Mouse (Mus musculus) monocyte, adult 2 months (primary cell): ENCODE results near the gene Mcfd2.
"Not testable (repeated sequence)": the region's sequence is repeated elsewhere in the genome, so short reads cannot be mapped to it uniquely, and the experiment has no call there.

ENCODE experiments used
- DNase-seq, 2 experiments: peaks; one replicate each; pipeline ENCODE4 v3.0.0; 2022; ENCODE audit warnings: low spot score in 2 of 2, low read depth in 1 of 2

Gene Mcfd2

GRCm38 (mm10) chr17:87265792-87266186 lies at the start of gene Mcfd2:
TSS of gene Mcfd2 (minus strand) at chr17:87265935.
- DNase-seq = peak; percentile 83 to 86

- DNase-seq = peak; percentile 75 to 78
Observed at GRCm38 (mm10) chr17:87315021-87315531, 49.3 kb upstream of the Mcfd2 start.

- no peak for DNase-seq
Observed at GRCm38 (mm10) chr17:87314530-87314946, 48.8 kb upstream of the Mcfd2 start.

DNA sequence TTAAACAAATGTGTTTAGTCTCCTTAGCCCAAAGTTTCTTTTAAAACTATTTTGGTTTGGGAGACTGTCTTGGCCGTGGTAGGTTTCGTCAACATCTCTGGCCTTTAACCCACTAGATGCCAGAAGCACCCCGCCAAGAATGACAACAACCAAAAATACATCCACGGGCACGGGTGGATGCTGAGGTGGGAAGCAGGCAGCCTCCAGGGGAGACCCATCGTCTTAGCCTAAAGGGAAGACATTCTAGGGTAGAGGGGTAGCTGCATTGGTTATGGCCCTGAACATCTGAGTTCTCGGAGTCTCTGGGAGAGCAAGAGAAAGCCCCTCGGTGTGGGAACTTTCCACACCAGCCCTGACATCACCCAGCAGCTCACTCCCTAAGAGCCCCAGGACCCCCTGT lies 48.4 kb upstream of the Mcfd2 start:
- DNase-seq = no peak

- no peak for DNase-seq
Observed at GRCm38 (mm10) chr17:87312924-87313870, 47.5 kb upstream of the Mcfd2 start.

GRCm38 (mm10) chr17:87312351-87312750 lies 46.6 kb upstream of the Mcfd2 start:
- DNase-seq = no peak

- no peak for DNase-seq
Observed at GRCm38 (mm10) chr17:87310497-87310896, 44.8 kb upstream of the Mcfd2 start.

GRCm38 (mm10) chr17:87309073-87309788 lies 43.5 kb upstream of the Mcfd2 start:
- DNase-seq = no peak

DNA sequence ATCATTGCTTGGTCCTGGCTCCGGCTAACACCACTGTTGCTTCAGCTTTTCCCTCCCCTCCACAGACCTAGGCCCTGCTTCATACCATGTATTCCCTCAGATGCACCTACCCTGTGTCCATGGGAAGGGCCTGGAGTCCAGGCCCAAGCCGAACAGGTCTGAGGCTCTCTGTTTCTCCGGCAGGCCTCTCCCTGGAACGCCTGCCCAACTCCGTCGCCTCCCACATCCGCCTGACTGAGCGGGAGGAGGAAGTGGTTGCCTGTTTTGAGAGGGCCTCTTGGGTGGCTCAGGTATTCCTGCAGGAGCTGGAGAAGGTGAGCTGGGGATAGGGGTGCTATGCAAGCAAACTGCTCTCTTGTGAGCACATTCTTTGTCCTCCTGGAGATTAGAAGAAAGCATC lies 41.0 kb upstream of the Mcfd2 start:
- DNase-seq = no peak

DNA sequence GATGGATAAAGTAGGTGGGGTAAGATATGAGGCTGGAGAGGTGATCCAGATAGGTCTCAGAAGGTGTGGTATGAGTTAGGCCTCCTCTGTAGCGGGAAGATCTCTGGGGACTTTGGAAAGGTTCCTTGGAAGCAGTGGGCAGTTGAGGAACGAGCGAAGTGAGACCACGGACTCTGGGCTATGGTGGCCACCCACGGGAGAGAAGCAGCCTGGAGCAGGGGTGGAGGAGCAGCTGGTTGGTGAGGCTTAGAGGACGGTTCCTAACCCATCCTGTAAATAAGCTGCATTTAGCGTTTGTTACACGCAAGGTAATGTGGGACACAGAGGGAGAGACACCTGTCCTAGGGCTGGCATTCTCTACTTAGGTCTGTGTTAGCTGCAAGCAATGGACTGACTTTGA lies 39.3 kb upstream of the Mcfd2 start:
- DNase-seq = no peak

- DNase-seq = peak; percentile 44 to 66
Observed at GRCm38 (mm10) chr17:87304151-87304894, 38.6 kb upstream of the Mcfd2 start.

GRCm38 (mm10) chr17:87302014-87302794 lies 36.5 kb upstream of the Mcfd2 start:
- DNase-seq = no peak

- peak; percentile 52 to 64 for DNase-seq
Observed at GRCm38 (mm10) chr17:87301607-87302006, 35.9 kb upstream of the Mcfd2 start.

DNA sequence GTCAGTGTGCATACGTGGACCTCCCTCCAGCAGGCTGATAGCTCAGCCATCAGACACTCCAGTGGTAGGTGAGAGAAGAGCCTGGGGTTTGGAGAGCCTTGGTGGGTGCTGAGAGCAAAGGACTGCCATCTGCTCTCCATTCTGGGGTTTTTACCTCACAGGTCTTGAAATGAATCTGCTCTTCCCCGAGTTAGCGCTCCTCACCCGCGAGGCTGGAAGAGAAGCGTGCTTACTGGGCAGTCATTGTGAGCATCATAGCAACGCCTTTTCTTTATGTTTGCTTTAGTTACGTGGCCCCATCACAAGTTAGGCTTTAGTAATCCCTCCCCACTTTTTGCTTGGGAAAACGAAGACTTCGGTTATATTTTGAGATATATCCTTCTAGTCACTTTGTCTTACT lies 34.6 kb upstream of the Mcfd2 start:
- DNase-seq = no peak

- DNase-seq = no peak
Observed at GRCm38 (mm10) chr17:87298944-87299343, 33.2 kb upstream of the Mcfd2 start.

DNA sequence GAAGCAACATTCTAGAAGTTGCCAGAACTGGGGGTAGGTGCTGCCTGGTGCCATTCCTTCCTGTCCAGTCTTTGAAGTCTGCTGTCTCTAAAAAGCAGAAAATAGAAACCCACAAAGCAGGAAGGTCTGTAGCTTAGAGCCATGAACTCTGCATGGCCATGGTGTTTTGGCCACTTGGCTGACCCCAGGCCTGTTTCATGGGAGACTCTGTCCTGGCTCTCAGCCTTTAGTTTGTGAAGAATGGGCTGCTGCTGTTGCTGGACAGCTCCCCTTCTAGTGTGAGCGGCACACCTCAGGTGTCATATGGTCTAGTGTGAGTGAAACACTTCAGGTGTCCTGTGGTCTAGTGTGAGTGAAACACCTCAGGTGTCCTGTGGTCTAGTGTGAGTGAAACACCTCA lies 31.0 kb upstream of the Mcfd2 start:
- not testable (repeated sequence) for DNase-seq

GRCm38 (mm10) chr17:87295738-87296137 lies 30.0 kb upstream of the Mcfd2 start:
- no peak for DNase-seq

GRCm38 (mm10) chr17:87293125-87293524 lies 27.4 kb upstream of the Mcfd2 start:
- peak in 1 of 2 experiments; percentile 38 for DNase-seq

DNA sequence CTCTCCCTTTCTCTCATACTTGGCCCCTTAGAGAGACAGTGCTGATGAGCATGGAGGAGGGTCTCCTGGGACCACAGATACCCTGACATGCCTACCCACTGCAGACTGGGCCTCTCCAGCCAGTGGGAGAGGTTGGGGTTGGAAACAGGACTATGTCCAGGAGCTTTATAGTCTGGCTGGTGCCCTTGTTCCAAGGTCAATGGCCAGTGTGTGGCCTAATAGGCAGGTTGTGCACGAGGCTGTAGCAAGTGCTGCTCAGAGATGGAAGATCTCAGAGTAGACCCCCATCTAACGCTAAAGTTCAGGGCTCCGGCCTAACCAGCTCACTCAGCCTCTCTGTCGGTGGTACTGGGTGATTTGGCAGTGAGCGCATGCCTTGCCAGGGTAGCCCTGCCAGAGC lies 26.0 kb upstream of the Mcfd2 start:
- DNase-seq = no peak

DNA sequence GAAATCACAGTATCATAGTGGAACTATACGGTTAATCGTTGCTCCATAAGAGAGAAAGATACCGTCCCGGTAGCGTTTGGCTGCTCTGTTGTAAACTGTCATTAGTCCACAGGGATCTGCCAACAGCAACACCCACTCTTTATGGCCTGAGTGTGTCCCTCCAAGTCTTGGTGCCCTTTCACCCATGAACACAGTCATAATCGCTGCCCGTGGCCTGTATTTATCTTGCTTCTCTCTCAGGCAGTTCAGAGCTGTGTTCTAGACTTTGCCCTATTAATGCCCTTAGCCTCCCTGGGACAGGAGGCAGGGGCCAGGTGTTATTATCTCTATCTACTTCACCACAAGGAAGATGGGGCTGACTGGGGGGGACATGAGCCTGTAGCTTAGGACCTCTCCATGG lies 25.3 kb upstream of the Mcfd2 start:
- no peak for DNase-seq
